Mouse (Mus musculus): ENCODE data around the gene Adam15.

The Adam15 gene

GRCm38 (mm10) chr3:89349869-89350501 lies at the start of gene Adam15:
Gene Adam15 (minus strand): TSS chr3:89349996.
- peak; percentile 57 for DNase-seq (ENCODE audit: low spot score)

DNA sequence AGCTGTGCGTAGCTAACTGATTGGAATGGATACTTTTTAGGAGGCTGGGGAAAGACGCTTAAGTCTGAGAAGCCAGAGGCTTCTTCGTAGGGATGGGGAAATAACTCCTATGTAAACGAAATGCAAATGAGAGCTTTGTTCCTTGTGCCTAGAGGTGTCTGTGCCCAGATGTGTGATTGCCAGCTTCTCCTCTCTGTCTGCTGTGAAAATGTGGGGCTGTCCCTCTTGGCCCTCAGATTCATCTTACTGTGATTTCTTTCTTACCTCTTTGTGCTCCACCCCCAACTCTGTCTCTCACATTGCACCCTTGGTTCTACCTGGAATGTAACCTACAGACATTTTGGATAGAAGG lies 46.8 kb upstream of the Adam15 start:
- no peak for DNase-seq (ENCODE audit: low spot score)

GRCm38 (mm10) chr3:89395806-89396653 lies 46.2 kb upstream of the Adam15 start:
- DNase-seq (ENCODE audit: low spot score): peak; percentile 52

GRCm38 (mm10) chr3:89395419-89395805 lies 45.6 kb upstream of the Adam15 start:
- DNase-seq (ENCODE audit: low spot score): no peak

DNA sequence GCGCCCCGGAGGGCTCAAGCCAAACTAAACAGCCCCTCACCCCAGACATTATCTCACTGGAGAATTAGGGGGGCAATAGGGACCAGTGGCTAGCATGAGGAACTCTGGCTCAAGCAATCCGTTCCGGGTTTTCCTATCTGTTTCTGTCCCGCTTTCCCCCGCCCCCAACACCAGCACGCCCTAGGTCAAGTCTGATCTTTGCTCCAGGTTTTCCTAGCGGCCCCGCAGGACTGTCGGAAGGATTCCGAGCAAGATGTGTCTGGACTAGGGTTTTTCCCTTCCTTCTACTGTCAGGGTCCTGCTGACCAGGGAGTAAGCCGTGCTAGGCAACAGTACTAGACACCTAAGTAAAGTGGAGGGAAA lies 45.1 kb upstream of the Adam15 start:
- DNase-seq (ENCODE audit: low spot score): peak; percentile 69

- DNase-seq (ENCODE audit: low spot score): peak; percentile 53
Observed at GRCm38 (mm10) chr3:89394006-89394893, 44.5 kb upstream of the Adam15 start, which contains the start of gene Zbtb7b. Gene Zbtb7b (minus strand): TSS chr3:89394776.

DNA sequence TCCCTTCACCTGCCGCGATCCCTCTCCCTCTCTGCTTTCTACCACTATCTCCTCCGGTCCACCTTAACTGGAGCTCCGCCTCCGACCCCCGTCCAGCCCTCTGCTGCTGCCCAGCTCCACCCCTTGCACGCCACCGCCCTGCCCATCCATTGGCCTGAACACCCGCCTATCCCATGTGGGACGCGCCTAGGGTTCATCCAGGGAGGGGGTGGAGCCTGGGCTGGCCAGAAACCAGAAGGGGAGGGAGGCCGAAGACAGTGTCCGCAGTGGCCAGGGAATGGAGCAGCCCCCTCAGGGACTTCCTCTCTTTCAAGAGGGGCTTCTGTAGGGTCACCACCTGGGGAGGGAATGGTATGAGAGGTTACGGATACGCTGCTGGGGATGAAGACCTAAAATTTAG lies 43.8 kb upstream of the Adam15 start:
- peak; percentile 91 for DNase-seq (ENCODE audit: low spot score)

DNA sequence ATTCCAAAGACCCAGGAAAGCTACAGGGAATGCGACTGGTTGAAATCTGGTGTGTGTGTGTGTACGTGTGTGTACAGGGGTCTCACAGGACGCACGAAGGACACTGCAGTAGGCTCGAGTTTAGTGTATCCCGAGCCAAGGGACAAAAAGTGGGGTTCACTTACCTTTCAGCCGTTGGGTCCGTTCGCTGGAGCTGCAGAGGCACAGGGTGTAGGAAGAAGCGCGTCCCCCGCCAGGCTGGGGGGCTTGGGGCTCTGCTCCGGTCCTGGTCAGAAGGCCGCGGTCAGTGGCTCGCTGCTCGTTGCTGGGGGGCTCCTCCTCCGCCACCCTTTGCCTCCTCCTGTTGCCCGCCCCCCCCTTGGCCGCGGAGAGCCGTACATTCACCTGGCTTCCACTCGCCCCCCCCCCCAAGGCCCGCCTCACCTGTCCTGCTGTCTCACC lies 43.1 kb upstream of the Adam15 start:
- DNase-seq (ENCODE audit: low spot score): no peak

- DNase-seq (ENCODE audit: low spot score): no peak
Observed at GRCm38 (mm10) chr3:89391663-89392511, 42.1 kb upstream of the Adam15 start.

DNA sequence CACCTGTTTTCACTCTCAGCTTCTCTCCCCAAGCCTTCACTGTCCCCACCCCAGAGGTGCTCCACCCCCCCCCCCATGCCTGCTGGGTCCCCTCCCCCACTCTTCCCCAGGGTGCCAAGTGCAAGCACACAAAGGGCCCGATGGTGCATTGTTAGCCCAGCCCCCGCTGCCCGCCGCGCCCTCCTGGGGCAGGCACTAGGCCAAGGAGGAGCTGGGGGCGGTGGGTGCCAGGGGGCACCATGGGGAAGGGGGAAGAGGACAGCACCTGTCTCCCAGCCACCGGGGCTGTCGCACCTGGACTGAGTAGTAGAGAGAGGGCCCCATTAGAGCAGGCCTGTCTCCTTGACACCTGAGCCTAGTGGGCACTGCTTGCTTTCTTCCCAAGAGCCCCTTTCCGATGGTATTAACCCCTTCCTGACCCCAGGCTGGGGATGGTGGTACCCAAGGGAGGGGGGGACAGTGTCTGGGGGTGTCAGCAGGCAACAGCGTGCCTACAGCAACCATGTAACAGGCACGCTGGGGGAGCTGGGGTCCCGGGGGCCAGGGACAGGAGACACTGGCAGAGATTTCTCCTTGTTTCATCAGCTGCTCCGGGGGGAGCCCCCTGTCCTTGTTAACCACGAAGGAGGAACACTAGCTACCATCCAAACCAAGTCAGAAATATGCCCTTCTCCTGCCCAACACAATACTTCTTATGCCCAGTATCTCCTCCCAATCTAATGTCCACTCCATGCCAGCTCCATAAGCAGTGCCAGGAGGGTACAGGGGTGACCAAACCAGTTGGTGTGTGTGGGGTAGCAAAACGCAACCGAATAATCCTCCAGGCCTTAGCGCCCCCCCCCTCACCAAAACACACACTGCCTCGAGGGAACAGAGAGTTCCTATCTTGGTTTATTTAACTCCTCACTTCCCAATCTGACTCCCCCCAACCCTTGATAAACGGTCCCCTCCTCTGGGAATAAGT lies 41.2 kb upstream of the Adam15 start:
- no peak for DNase-seq (ENCODE audit: low spot score)

DNA sequence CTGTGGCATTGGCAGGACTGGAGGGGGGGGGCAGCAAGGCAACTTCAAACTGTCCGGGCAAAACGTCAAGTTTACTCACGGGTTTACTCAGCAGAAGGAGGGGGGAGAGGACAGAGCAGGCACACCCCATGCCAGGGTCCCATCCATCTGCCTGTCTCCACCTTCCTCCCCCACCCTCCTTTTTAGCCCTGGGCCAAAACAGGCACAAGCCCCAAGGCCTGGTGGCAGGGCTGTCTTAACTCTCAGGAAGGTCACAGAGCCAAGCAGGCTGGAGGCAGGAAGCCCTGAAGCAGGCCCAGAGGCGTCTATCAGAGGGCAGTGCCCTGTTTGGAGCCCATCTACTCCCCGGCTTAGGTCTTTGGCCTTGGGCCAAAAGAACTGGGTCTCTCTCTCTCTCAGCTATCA lies 40.3 kb upstream of the Adam15 start:
- DNase-seq (ENCODE audit: low spot score): no peak

- DNase-seq (ENCODE audit: low spot score): no peak
Observed at GRCm38 (mm10) chr3:89388901-89389740, 39.3 kb upstream of the Adam15 start.

DNA sequence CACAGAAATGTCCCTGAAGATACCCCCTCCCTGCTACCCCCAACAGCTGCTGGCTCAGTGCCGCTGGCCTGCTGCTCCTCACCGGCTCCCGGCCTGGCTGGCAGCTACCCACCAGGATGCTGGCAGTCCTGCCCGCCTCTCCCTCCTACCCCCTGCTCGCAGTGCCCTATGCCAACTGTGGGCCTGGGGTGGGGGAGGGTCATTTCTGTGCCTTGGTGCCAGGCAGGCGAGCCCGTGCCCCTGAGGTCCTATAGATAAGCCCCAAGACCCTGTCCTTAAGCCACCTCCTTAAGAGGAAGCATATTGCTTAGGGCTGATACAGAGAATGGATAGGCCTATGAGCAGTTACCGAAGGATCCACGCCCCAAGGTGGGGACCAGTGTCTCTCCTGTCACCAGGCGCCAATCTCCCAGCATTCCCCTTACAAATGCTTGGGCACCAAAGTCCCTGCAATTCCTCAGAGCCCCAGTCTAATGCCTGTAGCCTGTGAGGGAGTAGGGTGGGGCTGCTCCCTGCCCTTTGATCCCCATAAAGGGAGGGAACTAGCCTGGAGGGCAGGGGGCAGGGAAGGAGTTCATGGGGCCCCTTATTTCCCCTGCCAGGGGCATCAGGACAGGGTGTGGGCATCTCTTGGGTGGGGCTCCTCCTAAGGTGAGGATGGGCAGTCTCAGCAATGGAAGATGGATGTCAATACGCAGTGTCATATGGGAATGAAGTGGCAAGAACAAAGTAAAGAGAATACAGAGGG lies 38.5 kb upstream of the Adam15 start:
- DNase-seq (ENCODE audit: low spot score): no peak

GRCm38 (mm10) chr3:89387632-89388031 lies 37.8 kb upstream of the Adam15 start:
- DNase-seq (ENCODE audit: low spot score): no peak

- DNase-seq (ENCODE audit: low spot score): no peak
Observed at GRCm38 (mm10) chr3:89386438-89387420, 36.9 kb upstream of the Adam15 start.

DNA sequence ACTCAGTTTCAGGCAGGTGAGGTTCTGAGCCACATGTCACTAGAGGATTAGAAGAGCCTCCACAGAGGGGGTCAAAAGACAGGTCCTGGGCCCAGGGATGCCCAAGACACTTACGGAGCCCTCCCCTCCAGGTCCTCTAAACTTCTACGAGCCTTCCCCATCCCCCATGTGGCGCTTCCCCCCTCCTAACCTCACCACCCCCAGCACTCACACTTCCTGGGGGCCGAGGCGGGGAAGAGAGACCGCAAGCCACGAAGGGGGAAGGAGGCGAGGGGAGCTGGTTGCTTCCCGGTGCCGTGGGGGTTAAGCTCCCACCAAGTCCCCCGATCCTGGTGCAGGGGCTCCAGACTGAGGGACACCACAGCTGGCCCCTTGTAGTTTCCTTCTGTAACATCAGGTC lies 35.7 kb upstream of the Adam15 start:
- DNase-seq (ENCODE audit: low spot score): no peak

GRCm38 (mm10) chr3:89384331-89385076 lies 34.7 kb upstream of the Adam15 start:
- DNase-seq (ENCODE audit: low spot score): no peak
